ENCODE assay signal across 23 mouse cellular contexts in genomic region chr10:122736835-122737234, GRCm38 (mm10). TPM values are rescaled to one million over a fixed set of nuclear protein-coding genes. Genes with fewer than 3 reads are reported as not detected.
DNase-seq lines count a peak whose midpoint lies in the region; ATAC-seq and TF ChIP-seq lines count a peak whose summit lies in the region.
"Had no signal": no experiment of that assay in that cellular context is flagged by ENCODE, and none has a peak within 500 bp of the region (broad histone marks: within the 10 kb centered on the region; RNA-seq: fewer than 3 reads in every experiment).

No protein-coding gene starts in this region.

- no peak overlapping the region for H3K4me3 ChIP-seq in heart, embryonic 10.5 days
- H3K4me3 ChIP-seq in CH12.LX (replicated peaks in 1 of 3; ENCODE audit: low read depth in 2 of 3, low read length in 2 of 3, poor library complexity in 1 of 3) (no peak overlapping the region), macrophage (ENCODE audit: inconsistent target) (no peak overlapping the region)
- no peak overlapping the region for H3K4me3 ChIP-seq in midbrain, embryonic 11.5 days (ENCODE audit: low read depth, low read length)
- no peak overlapping the region for H3K4me3 ChIP-seq in kidney, adult 2 months (ENCODE audit: insufficient read depth, low read depth, low read length)
- H3K4me3 ChIP-seq: forebrain, embryonic 10.5 days; heart, adult 2 months; hindbrain, embryonic 15.5 days; intestine, embryonic 15.5 days; layer of hippocampus, adult 2 months; limb, embryonic 12.5 days; liver, embryonic 13.5 days had no signal

- TF ChIP-seq EP300 in CH12.LX (IDR thresholded peaks at IDR 0.05; ENCODE audit: low read length): peak; percentile 77

- TF ChIP-seq CTCF in CH12.LX (conservative IDR thresholded peaks at IDR 0.05 in 1 of 2, IDR thresholded peaks at IDR 0.05 in 1 of 2; ENCODE audit: low read depth in 2 of 2, low read length in 2 of 2): no peak
- TF ChIP-seq CTCF in kidney, adult 2 months (conservative IDR thresholded peaks at IDR 0.05; ENCODE audit: insufficient read depth, insufficient read length, low read depth, low read length): no peak

- no peak for TF ChIP-seq RAD21 in CH12.LX (IDR thresholded peaks at IDR 0.05; ENCODE audit: low read depth, low read length)

- ATAC-seq in midbrain, embryonic 11.5 days (ENCODE audit: low FRiP score): no peak
- ATAC-seq: forebrain, embryonic 16.5 days; intestine, embryonic 15.5 days had no signal

- H3K4me2 ChIP-seq in CH12.LX (ENCODE audit: insufficient read depth, low read depth, poor library complexity, severe bottlenecking): no peak overlapping the region
- H3K4me2 ChIP-seq in midbrain, embryonic 11.5 days: no peak overlapping the region
- H3K4me2 ChIP-seq: hindbrain, embryonic 15.5 days; intestine, embryonic 15.5 days; limb, embryonic 12.5 days; liver, embryonic 13.5 days; lung, embryonic 14.5 days had no signal

- no peak overlapping the region for H3K9ac ChIP-seq in CH12.LX (ENCODE audit: insufficient read depth, low read depth)
- no peak overlapping the region for H3K9ac ChIP-seq in midbrain, embryonic 11.5 days (ENCODE audit: low read length)
- H3K9ac ChIP-seq: hindbrain, embryonic 15.5 days; intestine, embryonic 15.5 days; limb, embryonic 12.5 days; liver, embryonic 13.5 days; lung, embryonic 14.5 days had no signal

- H3K79me2 ChIP-seq in CH12.LX (replicated peaks; ENCODE audit: control insufficient read depth, extremely low read depth, insufficient read depth, poor library complexity, severe bottlenecking): no peaks in the 10 kb centered on the region
- peaks cover 95% of the 10 kb centered on the region for H3K79me2 ChIP-seq in macrophage (ENCODE audit: inconsistent target)

- no peak overlapping the region for H3K27ac ChIP-seq in heart, embryonic 10.5 days
- H3K27ac ChIP-seq in CH12.LX (ENCODE audit: insufficient read depth, low read depth): no peak overlapping the region
- peak overlapping the region; percentile 90 for H3K27ac ChIP-seq in macrophage
- no peak overlapping the region for H3K27ac ChIP-seq in midbrain, embryonic 11.5 days (ENCODE audit: low read depth, low read length)
- no peak overlapping the region for H3K27ac ChIP-seq in kidney, adult 2 months (ENCODE audit: insufficient read depth, low read depth, low read length)
- H3K27ac ChIP-seq: forebrain, embryonic 10.5 days; heart, adult 2 months; hindbrain, embryonic 15.5 days; intestine, embryonic 15.5 days; limb, embryonic 12.5 days; liver, embryonic 13.5 days had no signal

- peak; percentile 13 for DNase-seq in heart, embryonic 10.5 days (ENCODE audit: low spot score)
- DNase-seq in heart, postnatal 4 days: no peak
- DNase-seq in CH12.LX (ENCODE audit: extremely low read depth): peak; percentile 84
- peak; percentile 56 for DNase-seq in splenic B cell, adult 2 months (ENCODE audit: low read depth, low spot score)
- no peak for DNase-seq in midbrain, embryonic 11.5 days (ENCODE audit: low spot score, missing footprints)
- no peak for DNase-seq in kidney, adult 2 months
- DNase-seq: adrenal gland, adult 2 months; cerebellum, adult 8-10 months; cerebellum, postnatal 36 days; gastrocnemius, postnatal 14 days; heart, adult 2 months; heart, postnatal 36 days; kidney, postnatal 25 days; liver, embryonic 13.5 days; lung, embryonic 14.5 days; thymus, postnatal 4 days had no signal

- H3K36me3 ChIP-seq in heart, embryonic 10.5 days: no peaks in the 10 kb centered on the region
- H3K36me3 ChIP-seq in CH12.LX (replicated peaks in 1 of 2; ENCODE audit: control insufficient read depth in 1 of 2, insufficient read depth in 1 of 2, low read length in 1 of 2) (no peaks in the 10 kb centered on the region), macrophage (ENCODE audit: inconsistent target) (peaks cover 26% of the 10 kb centered on the region)
- no peaks in the 10 kb centered on the region for H3K36me3 ChIP-seq in splenic B cell, adult 2 months (ENCODE audit: control insufficient read depth, insufficient read depth, low read length, poor library complexity, severe bottlenecking)
- H3K36me3 ChIP-seq in midbrain, embryonic 11.5 days (ENCODE audit: control insufficient read depth, insufficient read depth, low read length): no peaks in the 10 kb centered on the region
- H3K36me3 ChIP-seq in kidney, adult 2 months (ENCODE audit: control insufficient read depth, insufficient read depth, low read length): no peaks in the 10 kb centered on the region
- H3K36me3 ChIP-seq: forebrain, embryonic 10.5 days; hindbrain, embryonic 15.5 days; intestine, embryonic 15.5 days; limb, embryonic 12.5 days; liver, embryonic 13.5 days had no signal

- no peak for TF ChIP-seq POLR2A in CH12.LX (IDR thresholded peaks at IDR 0.05; ENCODE audit: low read depth, low read length)
- no peak for TF ChIP-seq POLR2A in kidney, adult 2 months (IDR thresholded peaks at IDR 0.05; ENCODE audit: low read depth, low read length)

- peaks cover 3% of the 10 kb centered on the region; the same call in 1 of the 2 replicates for H3K4me1 ChIP-seq in heart, embryonic 10.5 days
- peaks cover 15 to 38% of the 10 kb centered on the region in 2 experiments for H3K4me1 ChIP-seq in CH12.LX (ENCODE audit: control insufficient read depth in 1 of 2, insufficient read depth in 2 of 2)
- H3K4me1 ChIP-seq in midbrain, embryonic 11.5 days (ENCODE audit: control insufficient read depth, insufficient read depth, low read length): no peaks in the 10 kb centered on the region
- peaks cover 10% of the 10 kb centered on the region; the same call in 1 of the 2 replicates for H3K4me1 ChIP-seq in kidney, adult 2 months (ENCODE audit: control insufficient read depth, insufficient read depth, low read length)
- H3K4me1 ChIP-seq: intestine, embryonic 15.5 days; liver, embryonic 13.5 days had no signal

- no peaks in the 10 kb centered on the region for H3K9me3 ChIP-seq in heart, embryonic 10.5 days
- H3K9me3 ChIP-seq in CH12.LX (replicated peaks; ENCODE audit: low read length): no peaks in the 10 kb centered on the region
- H3K9me3 ChIP-seq in midbrain, embryonic 11.5 days (ENCODE audit: control insufficient read depth, low read length): no peaks in the 10 kb centered on the region
- H3K9me3 ChIP-seq: forebrain, embryonic 10.5 days; hindbrain, embryonic 15.5 days; intestine, embryonic 15.5 days; limb, embryonic 12.5 days; liver, embryonic 13.5 days had no signal

- in situ Hi-C loops in CH12.LX (cut with MboI; ENCODE audit: low pct_ligation_motif_present, low pct_unique_long_range_greater_than_20kb, low sequenced_read_pairs): no loop called here

- no peaks in the 10 kb centered on the region for H3K27me3 ChIP-seq in heart, embryonic 10.5 days (ENCODE audit: insufficient read depth, poor library complexity, severe bottlenecking)
- no peaks in the 10 kb centered on the region for H3K27me3 ChIP-seq in CH12.LX (replicated peaks)
- no peaks in the 10 kb centered on the region for H3K27me3 ChIP-seq in splenic B cell, adult 2 months (ENCODE audit: control insufficient read depth, insufficient read depth, low read length, poor library complexity, severe bottlenecking)
- no peaks in the 10 kb centered on the region for H3K27me3 ChIP-seq in midbrain, embryonic 11.5 days (ENCODE audit: control insufficient read depth, insufficient read depth, low read length)
- no peaks in the 10 kb centered on the region for H3K27me3 ChIP-seq in kidney, adult 2 months (replicated peaks; ENCODE audit: control insufficient read depth, insufficient read depth, low read length)
- H3K27me3 ChIP-seq: hindbrain, embryonic 15.5 days; intestine, embryonic 15.5 days; limb, embryonic 12.5 days; liver, embryonic 13.5 days had no signal

- dilution Hi-C loops in CH12.LX (cut with MboI; ENCODE audit: extremely low pct_ligation_motif_present, extremely low pct_unique_long_range_greater_than_20kb, low sequenced_read_pairs): no loop called here

- 85% methylated on average over 4 of the region's 4 CpGs for WGBS in heart, embryonic 10.5 days
- WGBS in macrophage (ENCODE audit: missing documents): 2% methylated on average over 4 of the region's 4 CpGs
- 87% methylated on average over 4 of the region's 4 CpGs for WGBS in midbrain, embryonic 11.5 days
- 89% methylated on average over 4 of the region's 4 CpGs for WGBS in kidney, adult 2 months

TF ChIP-seq in CH12.LX, 34 proteins besides CTCF, POLR2A, EP300 and RAD21 (continues in another document):
- TF ChIP-seq BHLHE40 (IDR thresholded peaks at IDR 0.05; ENCODE audit: low read depth, low read length): peak; percentile 91
- no peak for TF ChIP-seq POLR2AphosphoS2 (IDR thresholded peaks at IDR 0.05; ENCODE audit: low read depth, low read length)
- TF ChIP-seq MAX (IDR thresholded peaks at IDR 0.05; ENCODE audit: low read length): 0 out of 2 replicates have a peak, but pooled peaks have one; percentile 38
- TF ChIP-seq RCOR1 (conservative IDR thresholded peaks at IDR 0.05; ENCODE audit: low read depth, low read length): peak; percentile 75
- TF ChIP-seq USF2 (conservative IDR thresholded peaks at IDR 0.05; ENCODE audit: low read depth, low read length): no peak
- TF ChIP-seq ETS1 (conservative IDR thresholded peaks at IDR 0.05; ENCODE audit: low read depth, low read length): peak; percentile 90
- TF ChIP-seq TCF12 (IDR thresholded peaks at IDR 0.05; ENCODE audit: low read depth, low read length): peak; percentile 76
- TF ChIP-seq MEF2A (IDR thresholded peaks at IDR 0.05; ENCODE audit: borderline replicate concordance, low read depth, low read length): peak; percentile 93
- no peak for TF ChIP-seq GABPA (IDR thresholded peaks at IDR 0.05; ENCODE audit: insufficient replicate concordance, low read depth, low read length)
- peak; percentile 86 for TF ChIP-seq MAFK (IDR thresholded peaks at IDR 0.05; ENCODE audit: insufficient replicate concordance, low read length)
- no peak for TF ChIP-seq JUN (IDR thresholded peaks at IDR 0.05; ENCODE audit: insufficient read depth, low read depth, low read length)
- TF ChIP-seq MAZ (IDR thresholded peaks at IDR 0.05; ENCODE audit: low read depth, low read length): peak; percentile 78
- TF ChIP-seq KAT2A (IDR thresholded peaks at IDR 0.05; ENCODE audit: insufficient replicate concordance, low read length): 0 out of 2 replicates have a peak, but pooled peaks have one; percentile 24

RNA-seq across cellular contexts. Expression of gene Ppm1h, which starts 58.3 kb away (rescaled TPM):
- 2.3 and 3.7 TPM in 2 replicates for polyA plus RNA-seq in heart, embryonic 10.5 days (2016; fragmentation: Nextera tagmentation; extraction: Ambion mirVana)
- total RNA-seq in heart, postnatal 4 days (2021): 1 to 10 TPM; 8.1 to 8.3 TPM
- total RNA-seq in CH12.LX (2012; rRNA removed) (1.3 and 1.7 TPM in 2 replicates), CH12.LX (2014; rRNA removed) (1.1 and 1.3 TPM in 2 replicates)
- polyA plus RNA-seq in CH12.LX (2012; ENCODE audit: insufficient read length, low read depth) (1.2 and 2.2 TPM in 2 replicates), macrophage (2018) (37.0 to 53.1 TPM (median 42.7 TPM) in 3 replicates)
- total RNA-seq in macrophage (2018; cell fraction: chromatin; rRNA removed): 100 to 1,000 TPM; 150 to 356 (median 267) TPM
- 10 to 100 TPM; 56.5 to 89.5 (median 76.1) TPM for total RNA-seq in macrophage (2018; cell fraction: cytosol; rRNA removed)
- 100 to 1,000 TPM; 104 to 285 (median 171) TPM for total RNA-seq in macrophage (2018; cell fraction: nucleus; rRNA removed)
- polyA plus RNA-seq in midbrain, embryonic 11.5 days (2014; fragmentation: Nextera tagmentation; extraction: Ambion mirVana): 5.4 and 5.9 TPM in 2 replicates
- polyA plus RNA-seq in kidney, adult 2 months (2012; rRNA removed): 27.1 and 29.2 TPM in 2 replicates

Comparison
In these comparisons a context has a peak if more than half of its experiments do, and no peak if none do; other contexts are left out.
1. DNase-seq: peak in heart, embryonic 10.5 days (single experiment), CH12.LX (single experiment) and splenic B cell, adult 2 months (single experiment); none in heart, postnatal 4 days (single experiment), midbrain, embryonic 11.5 days (single experiment) and kidney, adult 2 months (single experiment).